Mouse (Mus musculus) gonadal fat pad, adult 2 months (tissue): ENCODE data around the gene 1700016K19Rik. TPM values are rescaled to one million over a fixed set of nuclear protein-coding genes. Genes with fewer than 3 reads are reported as not detected.

Source experiments
- DNase-seq: peaks from one replicate; pipeline ENCODE4 v3.0.0-alpha.2; 2012; ENCODE audit warnings: low read depth
- polyA plus RNA-seq: library from polyadenylated mRNA; depleted of rRNA; stranded (reverse); fragments of >200 nt; gene quantifications from 2 replicates; pipeline ENCODE4 v1.2.3, GENCODE M21; 2012; rRNA removed

Gene 1700016K19Rik
- polyA plus RNA-seq, 1 experiment: 2.0 TPM

DNA sequence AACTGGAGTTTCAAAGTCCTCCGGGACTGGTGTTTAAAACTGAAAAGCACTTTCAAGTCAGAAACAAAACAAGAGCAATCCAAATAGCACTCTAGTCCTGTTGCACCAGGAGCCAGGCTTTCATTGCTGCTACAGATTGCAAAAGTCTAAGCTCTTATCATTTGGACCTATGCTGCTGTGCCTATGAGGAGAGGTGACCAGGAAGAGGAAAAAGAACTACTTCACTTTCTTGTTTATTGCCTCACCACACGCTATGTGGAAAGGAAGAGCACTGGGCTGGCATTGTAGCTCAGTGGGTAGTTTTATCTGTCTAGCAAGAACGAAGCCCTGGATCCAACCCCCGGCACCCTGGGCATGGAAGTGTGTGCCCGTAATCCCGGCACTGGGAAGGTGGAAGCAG, 33.6 kb downstream of the 1700016K19Rik start:
- DNase-seq: no peak

DNA sequence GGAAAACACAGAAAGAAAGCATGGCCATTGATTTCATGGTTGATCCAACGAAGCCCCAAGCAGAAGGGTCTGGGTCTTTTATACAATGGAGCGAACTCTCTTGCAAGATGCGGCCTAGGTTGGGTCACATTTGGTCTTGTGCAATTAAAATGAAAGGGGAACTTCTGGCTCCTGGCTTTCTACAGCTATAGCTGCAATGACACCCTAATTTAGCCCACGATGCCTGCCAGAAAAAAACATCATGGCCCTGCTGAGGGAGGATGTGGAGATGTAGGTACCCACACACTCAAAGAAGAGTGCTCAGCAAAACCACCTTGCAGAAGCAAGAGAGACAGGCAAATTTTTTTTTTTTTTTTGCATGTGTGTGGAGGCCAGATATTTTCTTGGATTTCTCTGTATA, 34.1 kb downstream of the 1700016K19Rik start:
- no peak for DNase-seq

DNA sequence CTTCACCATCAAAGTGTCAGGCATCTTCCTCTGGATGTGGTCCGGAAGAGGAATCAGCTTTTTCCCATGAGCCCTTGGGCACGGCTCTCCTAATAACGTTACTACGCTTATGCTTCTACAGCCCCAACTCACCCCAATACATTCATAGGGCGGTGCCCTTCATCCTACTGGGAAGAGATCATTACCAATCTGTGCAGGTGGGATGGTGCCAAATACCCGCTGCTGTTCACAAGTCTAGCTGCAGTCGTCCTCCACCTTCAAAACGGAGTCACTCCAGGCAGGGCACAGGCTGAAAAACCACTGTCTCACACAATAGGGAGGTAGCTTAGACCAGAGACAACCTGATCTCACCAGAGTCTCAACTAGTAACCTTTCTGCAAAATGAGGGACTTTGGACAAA, 35.5 kb downstream of the 1700016K19Rik start:
- DNase-seq: no peak

DNA sequence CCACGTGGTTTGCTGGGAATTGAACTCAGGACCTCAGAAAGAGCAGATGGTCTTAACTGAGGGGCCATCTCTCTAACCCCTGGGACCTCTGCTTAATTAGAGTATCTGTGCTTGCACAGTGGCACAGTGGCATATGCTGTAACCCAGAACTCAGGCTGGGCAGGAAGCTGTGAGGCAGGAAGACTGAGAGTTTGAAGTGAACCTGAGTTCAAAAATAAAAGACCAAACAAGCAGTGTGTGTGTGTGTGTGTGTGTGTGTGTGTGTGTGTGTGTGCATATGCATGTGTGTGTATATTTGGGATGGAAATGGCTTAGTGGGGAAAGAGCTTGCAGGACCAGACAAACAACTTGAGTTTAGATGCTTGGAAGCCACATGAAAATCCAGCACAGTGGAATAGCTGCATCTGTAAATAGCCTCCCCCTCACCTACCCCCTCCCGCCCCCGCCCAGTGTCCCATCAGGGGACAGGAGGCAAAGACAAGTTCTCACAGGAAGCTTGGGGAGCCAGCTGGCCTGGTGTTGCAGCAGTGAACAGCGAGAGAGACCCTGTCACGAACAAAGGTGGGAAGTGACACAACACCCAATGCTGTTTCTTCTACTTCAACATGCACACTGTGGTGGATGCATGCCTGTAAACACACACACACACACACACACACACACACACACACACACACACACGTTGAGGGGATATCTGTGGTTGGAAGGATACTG, 38.0 kb downstream of the 1700016K19Rik start:
- DNase-seq: no peak

DNA sequence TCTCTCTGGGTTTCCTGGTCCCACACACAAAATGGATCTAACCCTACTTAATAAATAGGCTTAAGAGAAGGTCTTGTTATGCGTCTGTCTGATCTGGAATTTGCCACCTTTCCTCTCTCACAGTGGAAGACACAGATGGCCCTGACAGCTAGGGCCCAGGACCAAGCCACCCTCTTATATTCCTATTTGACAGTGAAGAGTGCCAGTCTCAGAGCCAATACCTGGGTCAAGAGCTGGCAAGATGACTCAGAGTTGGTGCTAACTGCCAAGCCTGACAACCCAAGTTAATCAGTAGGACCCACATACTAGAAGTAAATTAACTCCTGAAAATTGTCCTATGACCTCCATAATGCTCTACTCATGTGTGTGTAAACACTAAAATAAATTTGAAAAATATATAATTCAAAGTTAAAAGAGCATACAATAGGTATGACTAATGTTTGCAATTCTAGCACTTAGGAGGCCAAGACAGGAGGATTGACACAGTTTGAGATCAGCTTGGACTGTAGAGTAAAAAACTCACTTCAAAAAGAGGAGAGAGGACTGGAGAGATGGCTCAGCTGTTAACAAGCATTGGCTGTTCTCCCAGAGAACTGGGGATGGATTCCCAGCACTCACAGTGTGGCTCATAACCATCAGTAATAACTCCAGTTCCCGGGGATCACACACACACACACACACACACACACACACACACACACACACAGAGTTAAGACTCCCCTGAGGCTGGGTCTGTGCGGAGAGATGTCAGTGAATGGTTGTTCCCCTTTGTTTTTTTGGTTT, 39.8 kb downstream of the 1700016K19Rik start:
- DNase-seq: no peak

DNA sequence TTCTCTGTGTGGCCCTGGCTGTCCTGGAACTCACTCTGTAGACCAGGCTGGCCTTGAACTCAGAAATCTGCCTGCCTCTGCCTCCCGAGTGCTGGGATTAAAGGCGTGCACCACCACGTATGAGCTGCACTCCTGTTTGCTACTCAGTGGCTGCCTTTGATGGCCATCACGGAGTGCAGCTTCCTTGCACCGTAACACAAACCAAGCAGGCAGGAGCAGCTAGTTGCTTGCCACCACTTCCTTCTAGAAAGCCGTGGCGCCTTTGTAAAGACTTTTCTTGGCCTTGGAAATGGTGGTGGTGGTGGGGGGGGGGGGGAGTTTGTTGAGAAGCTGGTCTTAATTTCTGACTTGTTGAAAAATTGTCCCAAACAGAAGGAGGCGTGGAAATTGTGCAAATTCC, 40.4 kb downstream of the 1700016K19Rik start:
- no peak for DNase-seq

DNA sequence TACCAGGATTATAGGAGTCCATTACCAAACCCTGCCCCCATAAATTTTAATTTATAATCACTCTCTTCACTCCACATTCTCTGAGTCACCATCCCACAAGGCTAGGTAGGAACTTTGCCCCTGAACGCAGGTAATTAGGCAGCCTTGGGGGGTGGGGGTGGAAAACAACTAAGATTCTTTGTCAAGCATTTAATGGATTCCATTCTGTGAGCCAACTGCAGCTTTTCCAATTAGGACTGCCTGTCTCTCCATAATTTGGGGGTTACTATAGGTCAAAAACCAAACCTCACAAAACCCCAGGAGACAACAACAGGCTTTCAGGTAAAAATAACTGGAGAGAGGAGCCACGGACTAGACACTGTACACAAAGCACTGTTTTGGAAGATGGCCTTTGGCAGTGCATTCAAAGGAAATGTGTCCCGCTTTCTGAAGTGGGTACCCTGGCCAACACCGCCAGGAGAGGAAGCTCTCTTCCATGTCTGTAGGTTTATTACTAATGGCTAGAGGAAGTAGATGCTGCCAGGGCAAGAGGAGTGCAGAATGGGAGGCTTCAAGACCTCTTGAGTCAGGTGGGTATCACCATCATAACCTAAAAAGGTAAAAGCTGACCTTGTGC, 41.2 kb downstream of the 1700016K19Rik start:
- DNase-seq: no peak

DNA sequence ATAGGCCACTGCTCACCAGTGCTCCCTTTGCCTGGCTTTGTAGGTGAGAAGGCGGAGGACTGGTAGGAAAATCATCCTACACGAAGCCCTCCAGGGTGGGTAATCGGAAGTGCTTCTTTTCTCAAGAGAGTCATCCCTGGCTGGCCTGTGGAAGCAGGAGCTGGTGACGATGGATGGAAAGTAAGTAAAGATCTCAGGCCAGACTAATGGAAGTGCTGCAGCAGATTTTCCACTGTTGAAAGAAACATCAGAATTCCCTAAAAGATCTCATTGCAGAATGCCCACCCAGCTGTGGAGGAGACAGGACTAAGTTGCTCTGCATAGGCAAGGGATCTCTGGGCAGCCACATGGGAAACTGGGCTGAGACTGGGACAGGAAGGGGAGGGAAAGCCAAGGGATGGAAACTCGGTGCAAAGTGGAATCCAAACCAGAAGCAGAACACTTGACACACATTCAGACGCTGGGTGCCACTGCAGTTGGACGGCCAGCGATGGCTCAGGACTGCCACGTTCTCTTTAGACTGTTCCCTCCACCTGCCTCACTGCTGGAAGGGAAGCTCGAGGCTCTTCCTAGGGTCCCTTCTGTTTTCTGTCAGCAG, 42.4 kb downstream of the 1700016K19Rik start:
- DNase-seq: no peak

DNA sequence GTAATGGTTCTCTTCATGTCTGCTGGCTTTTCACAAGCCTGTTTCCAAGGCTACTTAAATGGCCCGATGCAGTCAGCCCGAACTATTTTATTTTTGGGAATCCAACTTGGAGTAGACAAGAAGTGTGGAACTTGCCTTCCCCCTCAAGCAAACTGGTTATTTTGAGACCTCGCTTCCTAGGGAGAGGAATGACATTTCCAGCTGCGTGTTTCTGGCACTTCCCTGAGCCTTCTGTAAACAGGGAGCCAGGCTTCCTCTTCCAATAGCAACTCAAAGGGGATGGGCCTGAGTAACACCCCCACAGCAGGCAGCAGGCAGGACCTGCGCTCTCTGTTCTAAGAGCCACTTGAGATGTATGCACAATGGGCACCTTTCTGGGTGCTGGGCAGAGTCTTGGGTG, 43.2 kb downstream of the 1700016K19Rik start:
- DNase-seq: no peak

DNA sequence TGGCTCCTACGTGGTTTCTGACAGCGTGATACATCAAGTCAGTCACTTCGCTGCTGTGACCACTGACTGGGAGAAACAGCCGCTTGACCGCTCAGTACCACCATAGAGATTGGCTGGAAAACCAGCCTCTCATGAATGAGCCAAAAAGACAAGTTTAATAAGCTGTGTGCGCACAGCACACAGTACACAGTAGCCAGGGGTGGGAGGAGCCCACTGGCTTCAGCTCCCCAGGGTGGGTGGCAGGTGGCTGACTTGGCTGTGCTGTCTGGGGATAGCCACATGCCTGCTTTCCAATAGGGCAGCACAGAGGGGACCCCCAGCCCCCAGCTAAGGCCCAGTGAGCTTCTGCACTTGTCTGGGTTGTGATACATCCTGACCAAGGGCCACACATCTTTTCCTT, 44.8 kb downstream of the 1700016K19Rik start:
- DNase-seq: no peak

DNA sequence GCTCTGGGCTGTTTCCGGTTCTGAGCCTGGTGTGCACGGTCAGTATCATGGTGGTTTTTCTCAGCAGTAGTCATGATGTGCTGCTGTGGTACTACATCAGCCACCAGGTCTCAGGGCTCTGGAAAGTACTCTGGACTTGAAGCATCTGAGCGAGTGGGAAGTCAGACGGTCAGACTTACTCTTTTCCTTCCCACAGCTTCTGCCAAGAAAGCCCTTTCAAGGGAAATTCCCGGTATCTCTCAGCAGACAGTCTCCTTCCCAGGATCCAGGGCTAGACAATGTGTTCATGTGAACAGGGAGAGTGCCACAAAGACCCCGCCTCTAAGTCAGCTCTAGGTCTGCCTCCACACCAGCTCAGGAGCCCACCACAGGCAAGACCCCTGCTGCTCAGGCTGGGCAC, 45.7 kb downstream of the 1700016K19Rik start:
- DNase-seq: no peak

DNA sequence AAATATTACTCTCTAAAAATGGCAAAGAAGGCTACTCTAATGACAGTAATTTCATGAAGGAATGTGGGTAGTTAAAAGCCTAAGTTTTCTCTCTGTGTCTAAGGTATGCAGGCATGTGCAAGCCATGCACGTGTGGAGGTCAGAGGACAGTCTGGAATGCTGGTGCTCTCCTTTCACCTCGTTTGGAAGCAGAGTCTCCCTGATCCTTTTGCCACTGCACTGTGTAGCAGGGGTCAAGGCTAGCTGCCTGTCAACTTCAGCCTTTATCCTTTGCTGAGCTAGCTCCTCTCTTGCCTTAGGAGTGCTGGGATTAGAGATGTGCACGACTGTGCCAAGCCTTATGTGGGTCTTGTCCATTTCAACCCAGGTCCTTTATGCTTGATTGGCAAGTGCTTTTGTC, 50.8 kb downstream of the 1700016K19Rik start:
- DNase-seq: no peak

DNA sequence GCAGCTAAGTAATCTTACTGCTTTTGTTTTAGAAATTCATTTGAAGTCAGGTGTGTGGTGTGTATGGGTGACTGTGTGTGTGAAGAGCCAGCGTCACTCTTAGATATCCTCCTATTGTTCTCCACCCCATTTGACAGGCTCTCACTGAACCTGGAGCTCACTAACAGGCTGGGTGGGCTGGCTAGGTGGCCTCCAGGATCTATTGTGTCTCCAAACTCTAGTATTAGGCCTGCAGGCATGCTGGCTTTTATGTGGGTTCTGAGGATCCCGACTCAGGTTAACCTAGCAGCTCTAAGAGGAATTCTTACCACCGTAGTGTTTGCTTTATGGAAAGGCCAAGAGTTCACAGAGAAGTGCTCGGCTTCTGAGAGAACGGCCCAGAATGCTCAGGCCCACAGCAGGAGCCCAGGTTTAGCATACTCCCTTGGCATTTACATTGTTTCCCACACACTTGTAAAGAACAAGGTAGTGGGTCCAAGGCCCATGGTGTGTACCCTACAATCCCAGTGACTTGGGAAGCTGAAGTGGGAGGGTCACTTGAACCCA, 51.3 kb downstream of the 1700016K19Rik start:
- DNase-seq: no peak

DNA sequence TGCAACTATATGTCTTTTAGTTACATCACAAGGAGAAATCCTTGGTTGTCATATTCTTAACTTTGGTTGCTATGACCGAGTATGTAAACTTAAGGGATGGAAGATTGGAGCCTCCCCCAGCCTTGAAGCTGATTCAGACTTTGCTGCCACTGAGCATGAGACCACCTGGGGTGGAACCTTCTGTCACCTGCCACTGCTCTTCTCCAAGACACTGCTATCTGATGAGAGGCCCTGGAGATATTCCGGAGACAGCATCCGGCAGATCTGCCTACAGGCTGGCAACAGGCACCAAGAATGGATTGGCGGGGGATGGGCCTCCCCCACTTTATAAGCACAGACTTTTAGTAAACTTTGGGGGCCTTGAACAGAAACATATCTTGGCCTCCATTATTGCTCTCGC, 52.8 kb downstream of the 1700016K19Rik start:
- no peak for DNase-seq

Other genes starting within 250 kb of the 1700016K19Rik start
- 1.4 and 1.6 TPM in 2 replicates for gene Doc2b, start 203.9 kb upstream of the 1700016K19Rik start, polyA plus RNA-seq
- gene Rph3al, start 61.5 kb upstream of the 1700016K19Rik start, polyA plus RNA-seq: 5.7 and 6.5 TPM in 2 replicates
- gene Rflnb, start 27.9 kb downstream of the 1700016K19Rik start, polyA plus RNA-seq: 27.2 and 44.8 TPM in 2 replicates
- 30.1 and 35.1 TPM in 2 replicates for gene Vps53, start 179.7 kb downstream of the 1700016K19Rik start, polyA plus RNA-seq
- 5.8 and 9.2 TPM in 2 replicates for gene Fam57a, start 179.8 kb downstream of the 1700016K19Rik start, polyA plus RNA-seq
- 23.3 and 26.9 TPM in 2 replicates for gene Dbil5, start 217.7 kb downstream of the 1700016K19Rik start, polyA plus RNA-seq
- 7.5 and 10.6 TPM in 2 replicates for gene Gemin4, start 217.8 kb downstream of the 1700016K19Rik start, polyA plus RNA-seq
- 3.9 and 6.4 TPM in 2 replicates for gene Mrm3, start 243.8 kb downstream of the 1700016K19Rik start, polyA plus RNA-seq
- gene Glod4, start 243.8 kb downstream of the 1700016K19Rik start, polyA plus RNA-seq: 17.5 and 24.6 TPM in 2 replicates